Mouse (Mus musculus): ENCODE data around the gene Svs6. TPM values are rescaled to one million over a fixed set of nuclear protein-coding genes. Genes with fewer than 3 reads are reported as not detected.
"Not testable (repeated sequence)": the region's sequence is repeated elsewhere in the genome, so short reads cannot be mapped to it uniquely, and the experiment has no call there.

Gene Svs6
- not detected in 2 replicates for polyA plus RNA-seq (2015; fragmentation: Nextera tagmentation; extraction: Ambion mirVana)

GRCm38 (mm10) chr2:164316451-164316850 is at the start of gene Svs6:
TSS of gene Svs6 (plus strand) at chr2:164316751.
- 80% methylated on average over 1 of the region's 1 CpGs for WGBS

GRCm38 (mm10) chr2:164278359-164278758 is 38.2 kb upstream of the Svs6 start, which contains the start of gene Svs4:
TSS of gene Svs4 (minus strand) at chr2:164278459.
- H3K4me3 ChIP-seq (ENCODE audit: low read depth, low read length), result no peak within 1 kb of the TSS
- no peaks in the 10 kb centered on the region for H3K4me1 ChIP-seq (ENCODE audit: control insufficient read depth, insufficient read depth, low read length)
- no peaks in the 10 kb centered on the region for H3K9me3 ChIP-seq (replicated peaks; ENCODE audit: control insufficient read depth, low read length, poor library complexity, severe bottlenecking)
- H3K27me3 ChIP-seq (ENCODE audit: control insufficient read depth, insufficient read depth, low read depth, low read length), result no peaks in the 10 kb centered on the region
- H3K27ac ChIP-seq (ENCODE audit: low read length), result no peak within 1 kb of the TSS
- WGBS, result 93% methylated on average over 4 of the region's 4 CpGs
- no peak for ATAC-seq
- H3K36me3 ChIP-seq (ENCODE audit: control insufficient read depth, insufficient read depth, low read length), result no peaks in the 10 kb centered on the region
- H3K9ac ChIP-seq (ENCODE audit: low read depth, low read length), result no peak within 1 kb of the TSS
- no peak within 1 kb of the TSS for H3K4me2 ChIP-seq (ENCODE audit: low read length)

More at GRCm38 (mm10) chr2:164316451-164316850, at the start of gene Svs6:
- not testable (repeated sequence) for H3K4me2 ChIP-seq (ENCODE audit: low read length); H3K27me3 ChIP-seq (ENCODE audit: control insufficient read depth, insufficient read depth, low read depth, low read length); H3K4me1 ChIP-seq (ENCODE audit: control insufficient read depth, insufficient read depth, low read length); H3K4me3 ChIP-seq (ENCODE audit: low read depth, low read length); H3K27ac ChIP-seq (ENCODE audit: low read length); ATAC-seq; H3K9ac ChIP-seq (ENCODE audit: low read depth, low read length); H3K36me3 ChIP-seq (ENCODE audit: control insufficient read depth, insufficient read depth, low read length); H3K9me3 ChIP-seq (replicated peaks; ENCODE audit: control insufficient read depth, low read length, poor library complexity, severe bottlenecking)

GRCm38 (mm10) chr2:164288968-164289367 is 27.6 kb upstream of the Svs6 start, which contains the start of gene Svs3a:
TSS of gene Svs3a (plus strand) at chr2:164289268.
- not testable (repeated sequence) for H3K4me2 ChIP-seq (ENCODE audit: low read length); H3K27ac ChIP-seq (ENCODE audit: low read length); H3K4me3 ChIP-seq (ENCODE audit: low read depth, low read length); ATAC-seq; H3K27me3 ChIP-seq (ENCODE audit: control insufficient read depth, insufficient read depth, low read depth, low read length); H3K36me3 ChIP-seq (ENCODE audit: control insufficient read depth, insufficient read depth, low read length); H3K9me3 ChIP-seq (replicated peaks; ENCODE audit: control insufficient read depth, low read length, poor library complexity, severe bottlenecking); H3K4me1 ChIP-seq (ENCODE audit: control insufficient read depth, insufficient read depth, low read length); H3K9ac ChIP-seq (ENCODE audit: low read depth, low read length)
- 85% methylated on average over 1 of the region's 1 CpGs for WGBS

GRCm38 (mm10) chr2:164312599-164312998 is 4.0 kb upstream of the Svs6 start:
- Histone ChIP-seq H3K9me3 (replicated peaks; ENCODE audit: control insufficient read depth, low read length, poor library complexity, severe bottlenecking) (no peaks in the 10 kb centered on the region), H3K27ac (ENCODE audit: low read length) (no peak overlapping the region), H3K4me1 (ENCODE audit: control insufficient read depth, insufficient read depth, low read length) (no peaks in the 10 kb centered on the region), H3K27me3 (ENCODE audit: control insufficient read depth, insufficient read depth, low read depth, low read length) (no peaks in the 10 kb centered on the region), H3K9ac (ENCODE audit: low read depth, low read length) (no peak overlapping the region), H3K4me3 (ENCODE audit: low read depth, low read length) (no peak overlapping the region), H3K36me3 (ENCODE audit: control insufficient read depth, insufficient read depth, low read length) (no peaks in the 10 kb centered on the region), H3K4me2 (ENCODE audit: low read length) (no peak overlapping the region)
- ATAC-seq, result no peak
- WGBS, result 88% methylated on average over 5 of the region's 5 CpGs

- H3K9ac ChIP-seq (ENCODE audit: low read depth, low read length); H3K27ac ChIP-seq (ENCODE audit: low read length); ATAC-seq; H3K36me3 ChIP-seq (ENCODE audit: control insufficient read depth, insufficient read depth, low read length); H3K27me3 ChIP-seq (ENCODE audit: control insufficient read depth, insufficient read depth, low read depth, low read length); H3K4me3 ChIP-seq (ENCODE audit: low read depth, low read length); H3K9me3 ChIP-seq (replicated peaks; ENCODE audit: control insufficient read depth, low read length, poor library complexity, severe bottlenecking); H3K4me1 ChIP-seq (ENCODE audit: control insufficient read depth, insufficient read depth, low read length); H3K4me2 ChIP-seq (ENCODE audit: low read length): not testable (repeated sequence)
Measured at GRCm38 (mm10) chr2:164315460-164315859, 1.1 kb upstream of the Svs6 start.

- Histone ChIP-seq H3K4me2 (ENCODE audit: low read length) (no peak overlapping the region), H3K9me3 (replicated peaks; ENCODE audit: control insufficient read depth, low read length, poor library complexity, severe bottlenecking) (no peaks in the 10 kb centered on the region), H3K27ac (ENCODE audit: low read length) (no peak overlapping the region), H3K4me1 (ENCODE audit: control insufficient read depth, insufficient read depth, low read length) (no peaks in the 10 kb centered on the region), H3K4me3 (ENCODE audit: low read depth, low read length) (no peak overlapping the region), H3K36me3 (ENCODE audit: control insufficient read depth, insufficient read depth, low read length) (no peaks in the 10 kb centered on the region), H3K27me3 (ENCODE audit: control insufficient read depth, insufficient read depth, low read depth, low read length) (no peaks in the 10 kb centered on the region), H3K9ac (ENCODE audit: low read depth, low read length) (no peak overlapping the region)
- 89% methylated on average over 6 of the region's 6 CpGs for WGBS
- no peak for ATAC-seq
Measured at GRCm38 (mm10) chr2:164320983-164321382, 4.4 kb downstream of the Svs6 start.

- WGBS, result 88% methylated on average over 3 of the region's 3 CpGs
Measured at GRCm38 (mm10) chr2:164332440-164332839, 15.9 kb downstream of the Svs6 start, which contains the start of gene Svs5. TSS of gene Svs5 (plus strand) at chr2:164332740.

GRCm38 (mm10) chr2:164343732-164344131 is 27.2 kb downstream of the Svs6 start:
- H3K4me2 ChIP-seq (ENCODE audit: low read length); H3K4me1 ChIP-seq (ENCODE audit: control insufficient read depth, insufficient read depth, low read length); ATAC-seq; H3K9me3 ChIP-seq (replicated peaks; ENCODE audit: control insufficient read depth, low read length, poor library complexity, severe bottlenecking); H3K27ac ChIP-seq (ENCODE audit: low read length); H3K36me3 ChIP-seq (ENCODE audit: control insufficient read depth, insufficient read depth, low read length); H3K9ac ChIP-seq (ENCODE audit: low read depth, low read length); H3K27me3 ChIP-seq (ENCODE audit: control insufficient read depth, insufficient read depth, low read depth, low read length); H3K4me3 ChIP-seq (ENCODE audit: low read depth, low read length): not testable (repeated sequence)
- 87% methylated on average over 1 of the region's 1 CpGs for WGBS

More at GRCm38 (mm10) chr2:164332440-164332839, 15.9 kb downstream of the Svs6 start, which contains the start of gene Svs5:
- not testable (repeated sequence) for H3K4me3 ChIP-seq (ENCODE audit: low read depth, low read length); H3K4me2 ChIP-seq (ENCODE audit: low read length); H3K9ac ChIP-seq (ENCODE audit: low read depth, low read length); H3K27me3 ChIP-seq (ENCODE audit: control insufficient read depth, insufficient read depth, low read depth, low read length); H3K27ac ChIP-seq (ENCODE audit: low read length); H3K4me1 ChIP-seq (ENCODE audit: control insufficient read depth, insufficient read depth, low read length); H3K9me3 ChIP-seq (replicated peaks; ENCODE audit: control insufficient read depth, low read length, poor library complexity, severe bottlenecking); ATAC-seq; H3K36me3 ChIP-seq (ENCODE audit: control insufficient read depth, insufficient read depth, low read length)

GRCm38 (mm10) chr2:164347697-164348096 is 31.1 kb downstream of the Svs6 start:
- ATAC-seq; H3K4me2 ChIP-seq (ENCODE audit: low read length); H3K9ac ChIP-seq (ENCODE audit: low read depth, low read length); H3K36me3 ChIP-seq (ENCODE audit: control insufficient read depth, insufficient read depth, low read length); H3K27me3 ChIP-seq (ENCODE audit: control insufficient read depth, insufficient read depth, low read depth, low read length); H3K4me3 ChIP-seq (ENCODE audit: low read depth, low read length); H3K4me1 ChIP-seq (ENCODE audit: control insufficient read depth, insufficient read depth, low read length); H3K9me3 ChIP-seq (replicated peaks; ENCODE audit: control insufficient read depth, low read length, poor library complexity, severe bottlenecking); H3K27ac ChIP-seq (ENCODE audit: low read length): not testable (repeated sequence)

Data from midbrain, embryonic 16.5 days (tissue).